In the genomic region with DNA sequence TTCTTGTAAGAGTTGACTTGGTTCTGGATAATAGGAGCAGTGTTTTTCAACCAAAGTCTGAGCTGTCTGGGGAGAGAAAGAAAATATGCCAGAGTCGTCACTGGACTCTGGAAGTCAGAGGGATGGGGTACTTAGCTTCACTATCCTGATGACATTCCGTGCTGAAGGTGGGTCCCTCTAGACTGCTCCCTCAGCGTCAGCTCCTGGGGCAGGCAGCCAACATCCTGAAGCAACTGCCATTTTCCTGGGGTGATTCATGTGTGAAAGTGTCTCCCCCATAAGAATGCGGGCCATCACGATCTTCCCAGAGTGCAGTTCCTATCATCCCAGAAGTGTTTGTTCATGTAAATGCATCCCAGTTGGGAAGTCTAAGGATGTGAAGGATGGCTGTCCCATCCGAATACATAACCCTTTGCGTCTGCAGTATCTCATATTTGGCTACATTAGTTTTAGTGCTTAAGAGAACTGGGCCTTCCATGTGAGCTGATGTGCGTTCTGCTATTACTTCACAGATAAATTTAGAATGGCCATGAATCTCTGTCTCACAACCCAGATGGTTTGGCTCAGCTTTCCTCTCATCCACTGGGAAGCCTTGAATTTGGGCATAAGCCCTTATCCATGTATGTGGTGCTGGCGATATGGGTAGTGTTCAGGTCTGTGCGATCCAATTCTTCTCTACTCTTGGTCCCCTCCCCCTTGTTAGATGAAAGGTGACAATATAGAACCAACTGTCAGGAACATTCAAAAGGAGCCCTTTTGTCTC, we compare ENCODE assay signal across 10 mouse cellular contexts.
DNase-seq lines count a peak whose midpoint lies in the region; ATAC-seq lines count a peak whose summit lies in the region.
"Had no signal": no experiment of that assay in that cellular context is flagged by ENCODE, and none has a peak within 500 bp of the region (broad histone marks: within the 10 kb centered on the region; RNA-seq: fewer than 3 reads in every experiment).

No protein-coding gene starts in this region.

- intact Hi-C loops in gastrocnemius, postnatal 14 days (cut with DNase I; ENCODE audit: low total_unique reads) = no loop called here

- no peak overlapping the region for H3K9ac ChIP-seq in midbrain, embryonic 11.5 days (ENCODE audit: low read length)
- H3K9ac ChIP-seq in midbrain, embryonic 15.5 days = no peak overlapping the region
- no peak overlapping the region for H3K9ac ChIP-seq in stomach, embryonic 14.5 days (replicated peaks; ENCODE audit: low read depth, low read length)
- H3K9ac ChIP-seq: heart, embryonic 13.5 days had no signal

- 0 out of 2 replicates have a peak, but pooled peaks cover 3% of the 10 kb centered on the region for H3K4me1 ChIP-seq in heart, embryonic 10.5 days
- H3K4me1 ChIP-seq in midbrain, embryonic 11.5 days (ENCODE audit: control insufficient read depth, insufficient read depth, low read length) = no peaks in the 10 kb centered on the region
- H3K4me1 ChIP-seq in midbrain, embryonic 15.5 days = no peaks in the 10 kb centered on the region
- H3K4me1 ChIP-seq in stomach, embryonic 14.5 days (ENCODE audit: control insufficient read depth, insufficient read depth, low read length) = peaks cover 14% of the 10 kb centered on the region; the same call in 1 of the 2 replicates

- 82% methylated on average over 10 of the region's 10 CpGs for WGBS in heart, embryonic 10.5 days
- whole genome bisulfite sequencing in midbrain, embryonic 11.5 days = 94% methylated on average over 10 of the region's 10 CpGs
- 91% methylated on average over 10 of the region's 10 CpGs for WGBS in midbrain, embryonic 15.5 days
- 57% methylated on average over 10 of the region's 10 CpGs for WGBS in stomach, embryonic 14.5 days

- no peak overlapping the region for H3K4me2 ChIP-seq in midbrain, embryonic 11.5 days
- H3K4me2 ChIP-seq in midbrain, embryonic 15.5 days = no peak overlapping the region
- H3K4me2 ChIP-seq in stomach, embryonic 14.5 days (replicated peaks; ENCODE audit: low read depth, low read length) = no peak overlapping the region
- H3K4me2 ChIP-seq: heart, embryonic 13.5 days had no signal

- H3K36me3 ChIP-seq in heart, embryonic 10.5 days = no peaks in the 10 kb centered on the region
- H3K36me3 ChIP-seq in midbrain, embryonic 11.5 days (ENCODE audit: control insufficient read depth, insufficient read depth, low read length) = no peaks in the 10 kb centered on the region
- no peaks in the 10 kb centered on the region for H3K36me3 ChIP-seq in midbrain, embryonic 15.5 days (replicated peaks)
- no peaks in the 10 kb centered on the region for H3K36me3 ChIP-seq in stomach, embryonic 14.5 days (ENCODE audit: control insufficient read depth, insufficient read depth, low read length)
- H3K36me3 ChIP-seq: heart, embryonic 13.5 days had no signal

- DNase-seq in heart, adult 11 months = peak; percentile 95
- no peak for DNase-seq in heart, embryonic 10.5 days (ENCODE audit: low spot score)
- DNase-seq in midbrain, embryonic 11.5 days (ENCODE audit: low spot score, missing footprints) = peak; percentile 21
- DNase-seq in gastrocnemius, postnatal 14 days = peak; percentile 38
- DNase-seq in Muller cell, postnatal 12 days (ENCODE audit: inconsistent ontology term) = no peak
- no peak for DNase-seq in lung, postnatal 14 days

- peaks cover 30% of the 10 kb centered on the region for H3K27me3 ChIP-seq in heart, embryonic 10.5 days (ENCODE audit: insufficient read depth, poor library complexity, severe bottlenecking)
- no peaks in the 10 kb centered on the region for H3K27me3 ChIP-seq in midbrain, embryonic 11.5 days (ENCODE audit: control insufficient read depth, insufficient read depth, low read length)
- H3K27me3 ChIP-seq in midbrain, embryonic 15.5 days (replicated peaks) = no peaks in the 10 kb centered on the region
- no peaks in the 10 kb centered on the region for H3K27me3 ChIP-seq in stomach, embryonic 14.5 days (ENCODE audit: control insufficient read depth, insufficient read depth, low read length)

- H3K27ac ChIP-seq in heart, embryonic 10.5 days = no peak overlapping the region
- no peak overlapping the region for H3K27ac ChIP-seq in midbrain, embryonic 11.5 days (ENCODE audit: low read depth, low read length)
- no peak overlapping the region for H3K27ac ChIP-seq in midbrain, embryonic 15.5 days
- peak overlapping the region; percentile 22; the same call in 1 of the 2 replicates for H3K27ac ChIP-seq in stomach, embryonic 14.5 days (ENCODE audit: low read length)
- H3K27ac ChIP-seq: heart, embryonic 13.5 days had no signal

- no peak for ATAC-seq in midbrain, embryonic 11.5 days (ENCODE audit: low FRiP score)
- no peak for ATAC-seq in midbrain, embryonic 15.5 days (replicated peaks)
- ATAC-seq in stomach, embryonic 14.5 days (ENCODE audit: insufficient number of reproducible peaks, insufficient read depth, low FRiP score, low read depth) = peak; percentile 56; the same call in 1 of the 2 replicates
- ATAC-seq: CD4-positive, CD25-positive, alpha-beta regulatory T cell, adult 4 months had no signal

- H3K4me3 ChIP-seq in heart, embryonic 10.5 days = no peak overlapping the region
- H3K4me3 ChIP-seq in midbrain, embryonic 11.5 days (ENCODE audit: low read depth, low read length) = no peak overlapping the region
- H3K4me3 ChIP-seq in midbrain, embryonic 15.5 days = no peak overlapping the region
- H3K4me3 ChIP-seq in stomach, embryonic 14.5 days (ENCODE audit: low read depth, low read length) = no peak overlapping the region
- H3K4me3 ChIP-seq: heart, embryonic 13.5 days had no signal

- H3K9me3 ChIP-seq in heart, embryonic 10.5 days = no peaks in the 10 kb centered on the region
- H3K9me3 ChIP-seq in midbrain, embryonic 11.5 days (ENCODE audit: control insufficient read depth, low read length) = no peaks in the 10 kb centered on the region
- no peaks in the 10 kb centered on the region for H3K9me3 ChIP-seq in midbrain, embryonic 15.5 days
- no peaks in the 10 kb centered on the region for H3K9me3 ChIP-seq in stomach, embryonic 14.5 days (ENCODE audit: control insufficient read depth, low read depth, low read length)
- H3K9me3 ChIP-seq: heart, embryonic 13.5 days had no signal

Comparison
In these comparisons a context has a peak if more than half of its experiments do, and no peak if none do; other contexts are left out.
1. DNase-seq: peak in heart, adult 11 months (single experiment), midbrain, embryonic 11.5 days (single experiment) and gastrocnemius, postnatal 14 days (single experiment); none in heart, embryonic 10.5 days (single experiment), Muller cell, postnatal 12 days (single experiment) and lung, postnatal 14 days (single experiment).